Mouse (Mus musculus) gonadal fat pad, adult 2 months (tissue): ENCODE measurements around the gene Spats1. TPM values are rescaled to one million over a fixed set of nuclear protein-coding genes. Genes with fewer than 3 reads are reported as not detected.
"Not testable (repeated sequence)": the region's sequence is repeated elsewhere in the genome, so short reads cannot be mapped to it uniquely, and the experiment has no call there.

Experiments used
- DNase-seq: peaks from one replicate; pipeline ENCODE4 v3.0.0-alpha.2; 2012; ENCODE audit warnings: low read depth
- polyA plus RNA-seq: library from polyadenylated mRNA; depleted of rRNA; stranded (reverse); fragments of >200 nt; gene quantifications from 2 replicates; pipeline ENCODE4 v1.2.3, GENCODE M21; 2012

The Spats1 gene
- polyA plus RNA-seq, 1 experiment: 0.35 TPM

DNA sequence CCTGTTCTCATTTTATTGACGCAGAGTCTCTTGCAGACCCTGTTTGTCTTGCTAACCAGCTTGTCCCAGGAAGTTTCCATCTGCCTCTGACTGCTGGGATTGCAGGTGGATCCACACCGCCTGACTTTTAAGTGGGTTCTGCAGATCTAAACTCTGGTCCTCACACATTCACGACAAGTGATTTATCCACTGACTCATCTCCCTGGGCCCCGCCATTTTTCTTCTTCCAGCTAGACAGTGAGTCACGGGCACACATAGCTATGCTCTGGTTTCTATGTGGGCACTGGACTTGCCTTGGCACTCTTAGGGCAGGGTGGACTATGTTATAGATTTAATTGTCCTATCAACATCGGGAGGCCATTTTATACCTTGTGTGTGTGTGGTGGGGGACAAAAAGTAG is 14.5 kb upstream of the Spats1 start:
- DNase-seq: no peak

DNA sequence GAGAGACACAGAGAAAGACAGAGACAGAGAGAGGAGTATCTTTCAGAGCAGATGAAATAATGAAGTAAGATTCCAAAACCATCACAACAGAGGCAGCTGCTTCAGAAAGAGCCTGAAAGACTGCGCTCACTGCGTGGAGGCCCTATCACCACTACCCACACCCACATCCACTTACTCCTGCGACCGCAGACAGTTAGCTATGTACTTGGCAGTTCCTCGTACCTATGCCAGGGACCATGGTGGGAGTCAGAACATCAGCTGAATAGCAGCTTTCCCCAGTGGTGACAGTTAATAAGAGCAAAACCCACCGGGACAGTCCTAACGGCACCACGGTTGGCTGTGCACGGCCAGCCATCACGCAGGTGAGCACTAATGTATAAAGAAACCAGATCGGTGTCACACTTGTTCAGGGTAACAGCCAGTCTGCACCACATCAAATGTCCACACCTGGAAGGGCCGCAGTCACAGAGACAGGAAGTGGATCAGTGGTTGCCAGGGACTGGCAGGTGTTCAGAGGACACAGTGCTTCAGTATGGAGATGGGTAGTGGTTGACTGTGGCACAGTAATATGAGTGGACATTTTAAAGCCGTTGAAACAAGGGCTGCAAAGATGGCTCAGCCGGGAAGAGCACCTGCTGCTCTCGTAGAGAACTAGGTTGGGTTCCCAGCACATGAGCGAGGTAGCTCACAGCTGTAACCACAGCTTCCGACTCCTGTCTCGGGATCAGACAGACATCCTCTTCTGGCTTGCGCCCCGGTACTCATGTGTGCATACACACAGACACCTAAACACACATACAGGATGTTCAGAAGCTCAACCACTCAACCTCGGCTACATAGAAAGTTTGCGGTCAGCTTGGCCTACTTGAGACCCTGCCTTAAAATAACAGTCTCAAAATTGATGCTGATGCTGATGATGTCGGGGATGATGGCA is 13.4 kb upstream of the Spats1 start:
- DNase-seq: no peak

DNA sequence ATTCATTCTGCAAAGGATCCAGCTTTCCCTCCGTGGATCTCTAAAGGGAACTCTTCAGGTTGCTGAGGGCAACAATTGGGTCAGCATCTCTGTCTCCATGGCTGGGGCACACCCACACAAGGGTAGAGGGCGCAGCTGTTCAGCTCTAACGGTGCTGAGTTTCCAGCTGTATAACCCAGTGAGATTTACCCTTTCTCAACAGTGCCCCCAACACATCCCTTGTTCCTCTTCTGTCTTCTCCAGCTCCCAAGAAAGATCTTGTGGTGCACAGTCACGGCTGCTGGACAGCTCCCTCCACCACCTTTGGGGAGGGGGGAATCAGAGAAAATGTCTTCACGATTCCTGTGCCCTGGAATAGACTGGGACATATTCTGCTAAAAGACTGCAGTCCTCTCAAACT is 12.0 kb upstream of the Spats1 start:
- no peak for DNase-seq

DNA sequence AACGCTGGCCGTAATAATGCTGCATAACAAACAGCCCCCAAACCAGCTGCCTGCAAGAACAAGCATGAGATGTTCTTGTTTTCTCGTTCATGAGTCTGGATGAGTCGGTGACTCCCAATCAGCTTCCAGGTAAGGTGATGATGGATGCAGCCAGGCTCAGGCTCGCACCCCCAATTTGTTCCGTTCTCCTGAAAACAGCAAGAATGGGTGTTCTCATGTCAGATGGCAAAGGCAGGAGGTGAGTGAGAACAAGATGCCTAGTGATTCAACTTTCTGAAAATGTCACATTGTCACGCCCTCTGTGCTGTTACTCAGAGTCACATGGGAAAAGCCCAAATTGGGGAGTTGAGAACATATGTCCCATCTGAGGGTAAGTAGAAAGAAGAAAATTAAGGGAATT is 10.4 kb upstream of the Spats1 start:
- DNase-seq: no peak

DNA sequence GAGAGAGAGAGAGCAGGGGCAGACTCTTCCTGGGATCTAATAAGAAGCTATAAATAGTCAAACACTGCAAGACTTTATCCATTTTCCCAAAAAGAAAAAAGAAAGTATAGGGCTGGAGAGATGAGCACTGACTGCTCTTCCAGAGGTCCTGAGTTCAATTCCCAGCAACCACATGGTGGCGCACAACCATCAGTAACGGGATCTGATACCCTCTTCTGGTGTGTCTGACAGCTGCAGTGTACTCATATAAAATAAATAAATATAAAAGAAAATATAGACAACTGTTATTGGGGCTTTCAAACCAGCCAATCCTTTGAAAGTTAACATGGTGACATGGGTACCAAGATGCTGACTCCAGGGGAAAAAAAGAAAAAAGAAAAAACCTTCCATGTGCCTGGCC is 5.2 kb upstream of the Spats1 start:
- DNase-seq: no peak

DNA sequence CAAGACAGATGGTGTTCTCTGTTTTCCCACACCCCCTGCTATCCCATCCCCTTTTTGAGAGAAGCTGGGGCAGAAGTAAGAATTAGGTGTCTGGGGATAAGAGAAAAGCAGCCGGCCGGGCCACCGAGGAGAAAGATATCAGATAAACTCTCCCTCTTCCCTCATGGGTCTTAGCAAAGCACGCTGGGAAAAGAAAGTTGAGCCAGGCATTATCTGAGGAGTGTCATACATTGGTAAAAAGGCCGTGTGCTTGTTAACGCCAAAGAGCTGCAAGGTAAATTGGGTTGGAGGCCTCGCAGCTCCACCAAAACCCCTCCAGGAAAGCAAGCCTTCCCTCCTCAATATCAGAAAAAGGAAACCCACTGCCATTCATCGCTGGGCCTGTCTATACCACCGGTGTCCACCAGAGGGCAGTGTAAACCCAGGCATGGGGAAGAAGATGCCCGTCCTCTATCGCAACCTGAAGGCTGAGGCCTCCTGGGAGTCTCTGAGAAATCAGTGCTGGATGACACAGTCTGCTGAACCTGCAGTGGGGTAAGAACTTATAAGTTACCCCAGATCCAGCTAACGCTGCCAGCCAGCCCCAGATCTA is 3.1 kb upstream of the Spats1 start:
- no peak for DNase-seq

DNA sequence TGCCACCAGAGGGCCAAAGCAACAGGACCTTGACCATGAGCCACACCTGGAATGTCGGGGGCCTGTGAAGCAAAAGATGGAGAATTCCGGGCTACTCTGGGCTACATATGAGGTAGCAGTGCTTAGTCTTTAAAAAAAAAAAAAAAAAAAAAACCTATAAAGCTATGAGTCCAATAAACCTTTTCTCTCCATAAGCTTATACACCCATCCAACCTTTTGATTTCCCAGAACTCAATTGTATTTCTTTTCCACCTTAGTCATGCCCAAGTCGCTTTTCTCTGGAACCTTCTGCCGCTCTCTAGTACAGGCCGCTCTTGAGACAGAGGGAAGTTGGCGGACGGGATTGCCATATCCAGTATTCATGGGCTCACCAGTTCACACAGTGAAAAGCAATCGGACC is 1.1 kb downstream of the Spats1 start:
- no peak for DNase-seq

DNA sequence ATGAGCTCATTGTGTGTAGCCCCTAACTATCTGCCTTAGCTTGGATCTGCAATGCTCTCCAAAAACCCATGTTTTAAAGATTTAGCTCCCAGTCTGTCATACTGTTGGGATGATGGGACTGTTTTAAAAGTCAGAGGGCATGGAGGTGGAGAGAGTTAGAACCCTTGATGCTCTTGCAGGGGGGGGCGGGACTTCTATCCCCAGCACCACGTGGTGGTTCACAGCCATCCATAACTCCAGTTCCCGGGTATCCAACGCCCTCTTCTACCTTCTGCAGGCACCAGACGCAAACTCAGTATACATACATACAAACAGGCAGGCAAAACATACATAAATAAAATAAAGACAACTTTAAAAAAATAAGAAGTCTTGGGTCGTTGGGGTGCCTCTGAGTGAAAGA is 1.5 kb downstream of the Spats1 start:
- no peak for DNase-seq

DNA sequence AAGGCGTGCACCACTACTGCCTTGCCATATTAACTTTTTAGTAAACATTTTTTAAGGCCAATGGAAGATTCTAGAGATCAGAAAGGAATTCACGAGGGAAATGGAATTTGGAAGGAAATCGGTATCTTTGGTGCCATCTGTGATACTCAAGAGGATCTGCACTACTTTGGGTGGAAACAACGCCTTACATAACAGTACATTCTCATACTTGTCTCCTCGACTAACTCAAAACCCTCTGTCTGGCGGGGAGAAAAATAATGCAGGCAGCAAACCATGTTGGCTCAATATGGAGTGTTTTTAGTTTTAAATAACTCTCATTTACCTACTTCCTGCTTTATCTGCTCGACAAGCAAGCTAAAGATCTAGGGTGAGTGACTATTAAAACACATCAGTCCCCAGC is 4.5 kb downstream of the Spats1 start:
- DNase-seq: no peak

DNA sequence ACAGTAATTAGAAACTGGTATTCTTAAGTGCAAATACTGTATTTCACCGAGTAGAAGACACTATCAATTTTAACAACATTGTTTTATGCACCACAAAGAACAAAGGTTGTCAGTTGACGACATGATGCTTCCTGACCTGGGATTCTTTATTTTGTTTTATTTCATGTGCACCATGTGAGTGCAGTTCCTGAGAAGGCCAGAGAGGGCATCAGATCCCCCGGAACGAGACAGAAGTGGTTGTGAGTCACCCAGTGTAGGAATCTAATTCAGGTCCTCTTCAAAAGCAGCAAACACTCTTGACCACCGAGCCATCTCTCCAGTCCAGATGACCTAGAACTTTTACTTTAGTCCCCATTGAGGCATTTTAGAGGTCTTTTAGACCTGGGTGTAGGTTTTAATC is 6.9 kb downstream of the Spats1 start:
- no peak for DNase-seq

DNA sequence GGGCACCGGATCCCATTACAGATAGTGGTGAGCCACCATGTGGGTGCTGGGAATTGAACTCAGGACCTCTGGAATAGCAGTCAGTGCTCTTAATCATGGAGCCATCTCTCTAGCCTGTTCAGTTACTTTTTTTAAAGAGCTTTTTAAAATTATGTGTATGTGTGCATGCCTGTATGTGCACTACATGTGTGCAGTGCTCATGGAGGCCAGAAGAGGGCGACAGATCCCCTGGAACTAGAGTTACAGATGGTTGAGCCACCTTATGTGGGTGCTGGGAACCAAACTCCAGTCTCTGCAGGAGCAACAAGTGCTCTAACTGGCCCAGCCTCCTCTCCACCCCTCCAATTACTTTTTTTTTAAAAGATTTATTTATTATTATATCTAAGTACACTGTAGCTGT is 8.5 kb downstream of the Spats1 start:
- DNase-seq: no peak

DNA sequence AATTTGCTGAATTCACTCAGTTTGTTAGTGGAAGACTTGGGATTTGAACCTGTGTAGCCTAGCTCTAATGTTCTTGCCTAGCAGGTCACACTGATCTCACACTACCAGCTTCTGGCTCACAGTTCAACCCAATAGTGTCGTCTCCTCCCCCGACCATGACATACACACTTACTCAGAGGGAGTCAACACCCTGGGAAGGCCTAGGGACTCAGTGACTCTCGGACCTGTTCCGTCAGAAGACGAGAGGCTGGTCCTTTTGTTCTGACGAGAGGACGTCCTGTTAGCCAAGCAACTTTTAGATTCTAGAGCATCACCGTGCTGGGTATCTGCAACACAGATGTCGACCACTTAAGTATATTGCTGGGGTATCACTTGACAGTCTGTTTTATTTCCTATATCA is 11.0 kb downstream of the Spats1 start:
- no peak for DNase-seq

DNA sequence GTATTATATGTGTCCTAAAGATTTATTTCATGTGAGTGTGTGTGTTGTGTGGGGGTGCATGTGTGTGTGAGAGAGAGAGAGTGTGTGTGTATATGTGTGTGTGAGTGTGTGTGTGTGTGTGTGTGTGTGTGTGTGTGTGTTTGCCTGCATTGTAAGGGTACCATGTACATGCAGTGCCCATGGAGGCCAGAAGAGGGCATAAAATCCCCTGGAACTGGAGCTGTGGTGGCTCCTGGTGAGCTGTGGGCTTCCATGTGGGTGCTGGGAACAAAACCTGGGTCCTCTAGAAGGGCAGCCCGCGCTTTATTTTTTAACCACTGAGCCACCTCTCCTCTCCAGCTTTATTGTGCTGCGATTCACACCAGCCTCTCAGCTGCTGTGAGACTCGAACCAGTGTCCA is 12.7 kb downstream of the Spats1 start:
- no peak for DNase-seq

DNA sequence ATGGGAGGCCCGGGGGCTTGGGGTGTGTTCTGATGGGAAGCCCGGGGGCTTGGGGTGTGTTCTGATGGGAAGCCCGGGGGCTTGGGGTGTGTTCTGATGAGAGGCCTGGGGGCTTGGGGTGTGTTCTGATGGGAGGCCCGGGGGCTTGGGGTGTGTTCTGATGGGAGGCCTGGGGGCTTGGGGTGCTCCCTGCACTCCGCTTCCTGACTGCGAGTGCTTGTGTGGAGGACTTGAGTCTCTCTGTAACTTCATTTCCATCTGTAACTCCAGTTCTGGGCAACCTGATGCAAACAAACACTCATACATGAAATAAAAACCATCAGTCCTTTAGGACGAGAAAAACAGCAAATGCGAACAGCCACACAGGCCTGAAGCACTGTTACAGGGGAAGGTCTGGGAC is 16.2 kb downstream of the Spats1 start:
- no peak for DNase-seq

DNA sequence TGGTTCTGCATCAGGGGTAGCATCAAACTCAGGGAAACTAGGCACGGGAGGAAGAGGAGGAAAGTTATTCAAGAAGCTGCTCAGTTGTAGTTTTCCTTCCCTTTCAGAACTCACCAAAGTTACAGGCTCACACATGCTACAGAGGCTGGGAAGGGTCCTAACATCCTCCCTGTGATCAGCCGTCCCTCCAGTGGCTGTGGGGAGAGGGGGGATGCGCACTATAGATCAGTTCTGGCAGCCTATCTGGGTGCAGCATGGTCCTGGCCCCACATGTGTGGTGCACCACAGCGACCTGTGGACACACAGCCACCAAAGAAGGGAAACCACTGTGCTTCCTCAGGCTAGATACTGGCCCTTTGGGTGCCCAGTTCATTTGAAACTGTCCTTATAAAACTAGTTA is 16.7 kb downstream of the Spats1 start:
- DNase-seq: no peak

DNA sequence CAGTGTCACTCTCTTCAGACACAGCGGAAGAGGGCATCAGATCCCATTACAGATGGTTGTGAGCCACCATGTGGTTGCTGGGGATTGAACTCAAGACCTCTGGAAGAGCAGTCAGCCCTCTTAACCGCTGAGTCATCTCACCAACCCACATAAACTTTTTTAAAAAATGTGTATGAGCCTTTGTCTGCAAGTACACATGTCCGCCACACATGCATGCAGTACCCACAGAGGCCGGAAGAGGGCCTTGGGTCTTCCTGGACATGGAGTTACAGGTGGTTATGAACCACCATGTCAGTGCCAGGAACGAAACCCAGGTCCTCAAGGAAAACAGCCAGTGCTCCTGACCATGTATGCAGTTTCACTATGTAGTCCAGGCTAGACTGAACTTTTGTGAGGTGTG is 17.7 kb downstream of the Spats1 start:
- DNase-seq: no peak

DNA sequence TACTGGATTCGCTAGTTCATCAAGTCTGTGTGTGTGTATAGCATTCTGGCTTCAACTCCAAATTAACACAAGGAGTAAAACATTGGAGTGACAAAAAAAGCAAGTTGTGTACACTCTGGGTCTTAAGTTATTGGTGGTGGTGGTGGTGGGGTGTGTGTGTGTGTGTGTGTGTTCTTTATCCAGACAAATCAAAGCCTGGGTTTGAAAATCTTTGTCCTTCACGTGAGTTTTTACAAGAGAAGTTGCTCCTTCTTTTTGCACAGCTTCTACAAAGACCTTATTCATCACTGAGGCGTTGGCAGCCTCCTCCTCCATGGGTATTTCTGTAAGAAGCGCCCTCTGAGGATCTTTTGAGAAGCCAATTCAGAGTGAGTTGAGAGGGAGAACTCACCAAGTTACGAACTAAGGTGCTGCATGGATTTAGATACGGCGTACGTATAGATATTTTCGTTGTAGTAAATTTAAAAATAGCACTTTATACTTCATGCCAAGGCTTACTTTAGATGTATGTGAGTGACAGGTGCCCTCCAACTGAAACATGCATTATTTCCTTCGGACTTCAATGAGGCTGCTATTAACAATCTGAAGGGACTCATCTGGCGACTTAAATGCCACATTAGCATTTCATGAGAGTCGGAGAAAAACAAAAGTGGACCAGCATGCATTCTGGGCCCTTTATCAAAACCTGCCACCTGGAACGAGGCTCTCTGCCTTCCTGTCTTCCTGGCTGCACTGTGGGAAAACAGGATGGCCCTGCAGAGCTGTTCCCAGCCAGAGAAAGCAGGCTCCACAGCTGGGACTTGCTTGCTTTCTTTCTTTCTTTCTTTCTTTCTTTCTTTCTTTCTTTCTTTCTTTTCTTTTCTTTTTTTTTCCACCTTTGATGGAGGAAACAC is 18.7 kb downstream of the Spats1 start:
- no peak for DNase-seq

DNA sequence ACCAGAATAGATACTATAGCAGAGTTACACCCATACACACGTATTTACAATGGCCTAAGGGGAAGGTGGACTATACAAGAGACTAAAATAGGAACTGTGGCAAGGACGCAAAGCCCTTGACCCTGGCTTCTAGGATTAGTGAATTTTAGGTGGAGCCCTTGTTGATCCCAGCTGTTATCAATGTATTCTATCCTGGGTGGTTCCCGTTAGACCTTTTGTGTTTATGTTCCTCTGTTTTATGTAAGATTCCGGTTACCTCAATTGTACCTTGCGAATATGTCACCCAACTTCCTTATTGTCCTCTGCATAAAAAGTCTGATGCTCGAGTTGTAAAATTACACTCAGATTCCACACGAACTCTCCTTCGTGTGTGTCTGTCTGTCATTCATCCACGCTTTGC is 19.4 kb downstream of the Spats1 start:
- not testable (repeated sequence) for DNase-seq

DNA sequence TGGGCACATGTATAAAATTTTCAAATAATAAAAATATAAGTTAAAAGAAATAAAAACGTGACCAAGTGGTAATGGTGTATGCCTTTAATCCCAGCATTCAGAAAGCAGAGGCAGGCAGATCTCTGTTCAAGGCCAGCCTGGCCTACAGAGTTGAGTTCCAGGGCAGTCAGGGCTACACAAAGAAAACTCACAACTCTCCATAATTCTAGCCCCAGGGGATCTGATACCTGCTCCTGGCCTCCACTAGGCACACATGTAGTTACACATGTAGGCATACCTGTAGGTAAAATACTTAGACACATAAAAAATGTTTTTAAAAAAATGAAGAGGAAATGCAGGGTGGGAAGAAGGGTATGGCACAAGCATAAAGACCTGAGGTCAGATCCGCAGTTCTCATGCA is 20.4 kb downstream of the Spats1 start:
- DNase-seq: no peak

DNA sequence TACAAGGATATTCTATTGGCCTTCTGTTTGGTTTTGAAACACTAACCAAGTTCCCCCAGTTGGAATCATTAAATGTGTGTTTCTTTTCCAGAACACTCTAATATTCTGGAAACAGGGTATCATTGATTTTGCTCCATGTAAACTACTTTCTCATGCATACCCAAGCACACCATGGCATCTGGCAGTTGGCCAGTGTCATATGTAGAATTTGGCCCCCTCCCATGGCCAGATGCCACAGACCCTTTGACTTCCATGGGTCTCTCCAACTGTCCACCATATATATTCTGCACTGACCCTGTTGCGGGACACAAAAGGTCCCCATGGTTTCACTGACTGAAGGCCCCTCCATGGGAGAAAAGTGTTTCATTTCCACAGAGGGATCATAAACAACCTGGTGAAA is 22.9 kb downstream of the Spats1 start:
- no peak for DNase-seq

DNA sequence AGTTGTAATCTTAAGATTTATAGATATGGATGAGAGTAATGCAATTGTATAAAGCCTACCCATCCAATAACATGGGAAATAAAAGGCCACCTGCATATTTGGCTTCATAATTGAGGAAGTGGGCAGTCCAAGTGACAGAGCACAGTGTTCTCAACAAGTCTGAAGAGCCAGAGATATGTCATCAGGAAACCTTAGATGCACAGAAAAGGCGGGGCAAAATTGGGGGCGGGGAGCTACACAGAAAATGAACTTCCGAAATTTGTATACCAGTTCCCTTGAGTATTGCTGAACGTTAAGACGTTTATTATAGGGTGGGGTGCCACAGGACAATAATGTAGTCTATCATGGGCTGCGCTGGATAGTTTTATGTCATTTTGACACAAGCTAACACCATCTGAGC is 25.1 kb downstream of the Spats1 start:
- no peak for DNase-seq

DNA sequence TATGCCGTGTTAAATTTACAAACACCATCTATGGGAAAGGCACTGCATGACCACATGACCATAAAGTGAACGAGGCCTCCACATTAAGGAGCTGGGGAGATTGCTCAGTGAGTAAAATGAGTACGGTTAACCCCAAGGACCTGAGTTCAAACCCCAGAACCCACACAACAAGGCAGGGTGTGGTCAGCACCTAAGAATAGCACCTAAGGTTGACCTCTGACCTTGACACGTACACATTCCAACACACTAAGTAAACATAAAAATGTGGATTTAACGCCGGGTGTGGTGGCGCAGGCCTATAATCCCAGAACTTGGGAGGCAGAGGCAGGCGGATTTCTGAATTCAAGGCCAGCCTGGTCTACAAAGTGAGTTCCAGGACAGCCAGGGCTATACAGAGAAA is 25.6 kb downstream of the Spats1 start:
- DNase-seq: no peak

DNA sequence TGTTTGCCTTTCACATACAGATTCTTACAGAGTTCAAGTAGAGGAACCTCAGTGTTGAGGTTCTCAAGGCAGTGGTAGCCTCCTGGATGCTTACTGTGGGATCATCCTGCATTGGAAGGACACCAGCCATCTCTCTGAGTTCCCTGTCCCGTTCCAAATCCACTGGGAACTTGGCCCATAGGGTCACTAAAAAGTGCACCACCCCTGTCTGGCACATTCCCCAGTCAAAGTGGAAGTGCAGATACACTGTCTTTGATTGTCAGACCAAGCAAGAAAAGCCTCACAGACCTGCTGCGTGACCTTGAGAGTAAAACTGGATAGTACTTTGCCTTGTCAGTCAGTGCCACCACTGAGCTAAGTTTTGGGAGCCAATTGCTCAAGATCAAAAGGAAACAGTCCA is 28.2 kb downstream of the Spats1 start:
- no peak for DNase-seq
